Mouse (Mus musculus) heart, adult 9 months (tissue): ENCODE results near the gene BC030500.

ENCODE experiments used
- DNase-seq, 2 experiments: peaks; one replicate each; pipeline ENCODE4 v3.0.0; 2022; ENCODE audit warnings: low spot score in 2 of 2

BC030500 gene

GRCm38 (mm10) chr8:58911677-58912076 is at the start of gene BC030500:
BC030500 (plus strand) TSS chr8:58911755.
- no peak for DNase-seq

GRCm38 (mm10) chr8:58886405-58886804 is 25.1 kb upstream of the BC030500 start:
- no peak for DNase-seq

GRCm38 (mm10) chr8:58890591-58890990 is 21.0 kb upstream of the BC030500 start:
- DNase-seq: no peak

- DNase-seq: no peak
These were observed 15.6 kb upstream of the BC030500 start for GRCm38 (mm10) chr8:58895960-58896359.

- DNase-seq: no peak
These were observed 7.1 kb upstream of the BC030500 start for GRCm38 (mm10) chr8:58904465-58904864.

GRCm38 (mm10) chr8:58912196-58912839 is 763 bp downstream of the BC030500 start, which contains the start of gene Galntl6:
Galntl6 (minus strand) TSS chr8:58912640.
- no peak for DNase-seq

- DNase-seq: no peak
These were observed 1.5 kb downstream of the BC030500 start for GRCm38 (mm10) chr8:58912840-58913639.

GRCm38 (mm10) chr8:58913640-58913968 is 2.0 kb downstream of the BC030500 start:
- no peak for DNase-seq

- no peak for DNase-seq
These were observed 3.6 kb downstream of the BC030500 start for GRCm38 (mm10) chr8:58915142-58915541.

GRCm38 (mm10) chr8:58931066-58931465 is 19.5 kb downstream of the BC030500 start:
- no peak for DNase-seq

GRCm38 (mm10) chr8:58943773-58944172 is 32.2 kb downstream of the BC030500 start:
- no peak for DNase-seq

GRCm38 (mm10) chr8:58957195-58957739 is 45.7 kb downstream of the BC030500 start:
- DNase-seq: no peak
